Mouse (Mus musculus) cerebellum, adult 11 months (tissue): ENCODE measurements around the gene Gm17304.

Source experiments
- DNase-seq: peaks from one replicate; pipeline ENCODE4 v3.0.0; 2022

Gm17304 gene

DNA sequence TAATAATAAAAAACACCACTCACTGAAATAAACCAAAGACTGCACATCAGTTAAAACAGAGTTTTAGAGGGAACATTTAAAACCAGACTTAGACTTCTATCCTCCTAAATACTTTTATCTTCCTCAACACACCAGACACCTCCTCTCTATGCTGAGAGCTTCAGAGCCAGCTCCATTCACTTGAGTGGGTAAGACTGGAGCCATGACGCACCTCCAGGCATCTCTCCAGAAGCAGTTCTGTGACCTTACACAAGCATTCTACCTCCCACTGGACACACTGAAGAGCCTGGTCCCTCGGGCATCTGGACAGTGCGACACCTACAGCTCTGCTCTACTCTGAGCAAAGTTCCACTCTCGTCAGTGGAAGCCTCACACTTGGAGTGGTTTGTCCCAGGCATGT lies 14.4 kb downstream of the Gm17304 start:
- no peak for DNase-seq

GRCm38 (mm10) chr5:106628369-106629149 lies 19.7 kb downstream of the Gm17304 start:
- DNase-seq: no peak

GRCm38 (mm10) chr5:106636423-106636946 lies 27.6 kb downstream of the Gm17304 start:
- no peak for DNase-seq

GRCm38 (mm10) chr5:106639627-106640026 lies 30.7 kb downstream of the Gm17304 start:
- no peak for DNase-seq

DNA sequence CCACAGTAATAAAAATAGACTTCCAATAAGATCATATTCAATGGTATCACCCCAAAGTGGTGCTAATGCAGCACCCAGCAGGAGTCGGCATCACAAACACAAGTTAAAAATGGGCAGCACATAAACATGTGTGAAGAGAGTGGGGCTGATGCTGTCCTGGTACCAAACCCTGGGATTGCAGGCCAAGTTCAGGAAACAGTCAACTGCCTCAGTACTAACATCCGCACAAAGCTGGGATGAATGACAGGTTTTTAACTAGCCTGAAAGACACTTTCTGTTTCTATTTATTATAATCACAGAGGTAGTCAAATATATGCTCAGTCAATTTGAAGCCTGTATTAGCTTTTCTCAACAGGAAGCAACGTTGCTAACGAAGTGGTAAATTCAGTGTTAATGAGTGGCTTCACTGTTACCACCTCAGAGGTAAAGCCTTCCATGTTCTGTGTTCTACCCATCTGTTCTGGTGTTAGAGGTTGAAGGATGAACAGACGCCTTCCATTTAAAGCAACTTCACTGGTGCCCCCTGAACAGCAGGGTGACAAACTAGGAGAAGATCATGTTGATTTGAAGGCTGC lies 31.4 kb downstream of the Gm17304 start:
- DNase-seq: no peak

GRCm38 (mm10) chr5:106641876-106642275 lies 33.0 kb downstream of the Gm17304 start:
- no peak for DNase-seq

DNA sequence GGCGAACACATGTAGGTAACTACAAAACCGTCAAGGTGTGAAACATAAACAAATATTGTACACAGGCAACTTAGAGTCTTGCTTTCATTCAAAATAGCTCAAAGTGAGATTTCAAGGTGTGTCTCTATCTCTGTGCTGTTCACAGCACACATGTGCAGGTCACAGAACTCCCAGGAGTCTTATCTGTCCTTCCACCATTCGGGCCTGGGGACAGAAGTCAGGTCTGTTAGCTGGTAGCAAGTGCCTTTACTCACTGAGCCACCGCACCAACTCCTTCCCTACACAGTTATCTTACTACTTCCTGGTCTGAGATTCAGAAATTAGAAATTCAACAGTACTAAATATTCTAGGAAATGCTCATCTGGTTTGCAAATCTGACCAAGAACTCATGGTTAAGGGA lies 34.5 kb downstream of the Gm17304 start:
- DNase-seq: no peak

- DNase-seq: no peak
These were observed 40.5 kb downstream of the Gm17304 start for GRCm38 (mm10) chr5:106649441-106649840.

GRCm38 (mm10) chr5:106649995-106650394 lies 41.1 kb downstream of the Gm17304 start:
- no peak for DNase-seq

- DNase-seq: no peak
These were observed 43.4 kb downstream of the Gm17304 start for GRCm38 (mm10) chr5:106652220-106652753.

DNA sequence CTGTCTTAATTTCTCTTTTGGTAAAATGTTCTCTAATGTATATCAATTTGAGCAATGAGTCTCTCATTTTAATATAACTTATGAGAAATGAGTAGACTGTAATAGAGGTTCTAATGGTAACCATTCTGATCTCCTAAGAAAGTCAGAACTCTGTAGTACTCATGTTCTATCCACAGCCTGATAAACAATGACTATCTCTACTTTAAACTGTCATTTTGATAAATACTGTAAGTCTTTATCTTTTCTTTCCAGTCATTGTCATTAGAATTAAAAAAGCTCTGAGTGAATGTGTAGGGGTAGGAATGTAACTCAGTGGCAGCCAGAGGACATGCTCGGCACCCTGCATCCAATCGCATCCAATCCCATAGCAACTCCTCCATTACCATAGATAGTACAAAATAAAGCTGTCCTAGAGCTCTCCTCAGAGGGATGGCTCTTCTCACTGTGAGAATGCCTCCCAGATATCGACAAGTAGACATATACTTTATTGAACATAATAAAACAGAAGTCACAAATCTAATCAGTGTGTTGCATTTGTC lies 44.0 kb downstream of the Gm17304 start:
- no peak for DNase-seq
